Mouse (Mus musculus) midbrain, embryonic 16.5 days (tissue): ENCODE data around the gene Zfp819. TPM values are rescaled to one million over a fixed set of nuclear protein-coding genes. Genes with fewer than 3 reads are reported as not detected.

ENCODE experiments used
- ATAC-seq: fragments of 200-750 bp; cut with Nextera tagmentation; 2 replicates; pipeline ENCODE4 v1.8.0; 2017; ENCODE audit warnings: moderate TSS enrichment
- H3K27ac ChIP-seq: fragments of 300-500 bp; sonication (generic); 2 replicates; pipeline ENCODE4 v1.5.1; 2014; ENCODE audit warnings: mild to moderate bottlenecking, low read length, mixed read lengths
- H3K27me3 ChIP-seq: fragments of 300-500 bp; sonication (generic); 2 replicates; pipeline ENCODE4 v1.6.1; 2014; ENCODE audit warnings: low read depth, low read length, mixed read lengths; ENCODE audit not compliant: control insufficient read depth, insufficient read depth
- H3K36me3 ChIP-seq: fragments of 300-500 bp; sonication (generic); 2 replicates; pipeline ENCODE4 v1.6.1; 2014; ENCODE audit warnings: mild to moderate bottlenecking, low read length, moderate library complexity, mixed read lengths; ENCODE audit not compliant: control insufficient read depth, insufficient read depth
- H3K4me1 ChIP-seq: fragments of 300-500 bp; sonication (generic); 2 replicates; pipeline ENCODE4 v1.6.1; 2014; ENCODE audit warnings: mild to moderate bottlenecking, low read length, mixed read lengths; ENCODE audit not compliant: control insufficient read depth, insufficient read depth
- H3K4me2 ChIP-seq: fragments of 300-500 bp; sonication (generic); 2 replicates; pipeline ENCODE4 v1.6.1; 2014; ENCODE audit warnings: mild to moderate bottlenecking, low read length, mixed read lengths
- H3K4me3 ChIP-seq: fragments of 300-500 bp; sonication (generic); 2 replicates; pipeline ENCODE4 v1.5.1; 2014; ENCODE audit warnings: low read depth, mild to moderate bottlenecking, low read length, moderate library complexity, mixed read lengths
- H3K9ac ChIP-seq: fragments of 300-500 bp; sonication (generic); 2 replicates; pipeline ENCODE4 v1.6.1; 2014; ENCODE audit warnings: low read depth, low read length, mixed read lengths
- H3K9me3 ChIP-seq: fragments of 300-500 bp; sonication (generic); replicated peaks from 2 replicates; pipeline ENCODE4 v1.6.1; 2014; ENCODE audit warnings: mild to moderate bottlenecking, low read length, mixed read lengths; ENCODE audit not compliant: control insufficient read depth, poor library complexity, severe bottlenecking
- WGBS: fragments of 180-500 bp; shearing (Covaris S2); extraction: QIAGEN DNeasy Blood & Tissue Kit; methylation state at CpG from one replicate; pipeline ENCODE4 v1.1.7; 2014; 5-methylcytosine and 5-hydroxymethylcytosine counted together
- polyA plus RNA-seq: library from polyadenylated mRNA; unstranded; fragments of >200 nt; fragmentation: Nextera tagmentation; extraction: Ambion mirVana; gene quantifications from 2 replicates; pipeline ENCODE4 v1.2.1, GENCODE M21; 2015

Zfp819 gene
- polyA plus RNA-seq: 0.40 and 0.55 TPM in 2 replicates

- peak; percentile 93 for ATAC-seq
- peak within 1 kb of the TSS; percentile 41 for H3K4me3 ChIP-seq
- H3K4me1 ChIP-seq: peaks cover 4% of the 10 kb centered on the region
- H3K27ac ChIP-seq: no peak within 1 kb of the TSS
- H3K4me2 ChIP-seq: peak within 1 kb of the TSS; percentile 75
- no peaks in the 10 kb centered on the region for H3K36me3 ChIP-seq
- H3K9ac ChIP-seq: peak within 1 kb of the TSS; percentile 58
- H3K27me3 ChIP-seq: 0 out of 2 replicates have a peak, but pooled peaks cover 3% of the 10 kb centered on the region
- 12% methylated on average over 41 of the region's 41 CpGs for WGBS
- no peaks in the 10 kb centered on the region for H3K9me3 ChIP-seq
These were observed at the start of gene Zfp819 for GRCm38 (mm10) chr7:43606896-43607742. TSS of gene Zfp819 (plus strand) at chr7:43607169.

GRCm38 (mm10) chr7:43562006-43562633, 44.8 kb upstream of the Zfp819 start, which contains the start of gene Zfp658:
TSS of gene Zfp658 (plus strand) at chr7:43562256.
- WGBS: under 1% methylated on average over 27 of the region's 27 CpGs

GRCm38 (mm10) chr7:43562651-43563070, 44.3 kb upstream of the Zfp819 start:
- under 1% methylated on average over 10 of the region's 10 CpGs for WGBS
- Histone ChIP-seq H3K9me3 (no peaks in the 10 kb centered on the region), H3K4me1 (peaks cover 19% of the 10 kb centered on the region), H3K4me3 (peak overlapping the region; percentile 78), H3K27me3 (no peaks in the 10 kb centered on the region), H3K27ac (peak overlapping the region; percentile 92), H3K36me3 (peaks cover 8% of the 10 kb centered on the region), H3K4me2 (peak overlapping the region; percentile 95), H3K9ac (peak overlapping the region; percentile 81)
- ATAC-seq: peak; percentile 49

More at GRCm38 (mm10) chr7:43562006-43562633, 44.8 kb upstream of the Zfp819 start, which contains the start of gene Zfp658:
- ATAC-seq: peak; percentile 95
- H3K9ac ChIP-seq: peak within 1 kb of the TSS; percentile 81
- no peaks in the 10 kb centered on the region for H3K9me3 ChIP-seq
- H3K27me3 ChIP-seq: no peaks in the 10 kb centered on the region
- H3K4me2 ChIP-seq: peak within 1 kb of the TSS; percentile 95
- H3K4me1 ChIP-seq: peaks cover 19% of the 10 kb centered on the region
- peaks cover 4% of the 10 kb centered on the region; the same call in 1 of the 2 replicates for H3K36me3 ChIP-seq
- H3K4me3 ChIP-seq: peak within 1 kb of the TSS; percentile 78
- peak within 1 kb of the TSS; percentile 92 for H3K27ac ChIP-seq

- H3K4me2 ChIP-seq: peak overlapping the region; percentile 95
- WGBS: 52% methylated on average over 6 of the region's 6 CpGs
- H3K27me3 ChIP-seq: no peaks in the 10 kb centered on the region
- peaks cover 19% of the 10 kb centered on the region for H3K4me1 ChIP-seq
- H3K9me3 ChIP-seq: no peaks in the 10 kb centered on the region
- peak overlapping the region; percentile 81 for H3K9ac ChIP-seq
- H3K4me3 ChIP-seq: peak overlapping the region; percentile 78
- ATAC-seq: no peak
- H3K27ac ChIP-seq: peak overlapping the region; percentile 92; the same call in 1 of the 2 replicates
- peaks cover 13% of the 10 kb centered on the region for H3K36me3 ChIP-seq
These were observed 43.7 kb upstream of the Zfp819 start for GRCm38 (mm10) chr7:43563300-43563699.

- WGBS: 97% methylated on average over 2 of the region's 2 CpGs
- Histone ChIP-seq H3K27me3 (no peaks in the 10 kb centered on the region), H3K4me3 (no peak overlapping the region), H3K27ac (no peak overlapping the region), H3K36me3 (peaks cover 55% of the 10 kb centered on the region), H3K4me2 (no peak overlapping the region), H3K9ac (no peak overlapping the region), H3K4me1 (no peaks in the 10 kb centered on the region), H3K9me3 (no peaks in the 10 kb centered on the region)
- no peak for ATAC-seq
These were observed 35.8 kb upstream of the Zfp819 start for GRCm38 (mm10) chr7:43571216-43571615.

GRCm38 (mm10) chr7:43579440-43580171, 27.4 kb upstream of the Zfp819 start, which contains the start of gene Zfp719:
TSS of gene Zfp719 (plus strand) at chr7:43579610.
- Histone ChIP-seq H3K4me3 (peak within 1 kb of the TSS; percentile 71), H3K36me3 (peaks cover 13% of the 10 kb centered on the region), H3K9me3 (no peaks in the 10 kb centered on the region), H3K4me1 (peaks cover 22% of the 10 kb centered on the region), H3K9ac (peak within 1 kb of the TSS; percentile 90), H3K27ac (peak within 1 kb of the TSS; percentile 91), H3K27me3 (no peaks in the 10 kb centered on the region), H3K4me2 (peak within 1 kb of the TSS; percentile 76)
- WGBS: 0% methylated on average over 37 of the region's 37 CpGs
- ATAC-seq: peak; percentile 99

GRCm38 (mm10) chr7:43580526-43580925, 26.4 kb upstream of the Zfp819 start:
- peak overlapping the region; percentile 91; the same call in 1 of the 2 replicates for H3K27ac ChIP-seq

GRCm38 (mm10) chr7:43584790-43585189, 22.2 kb upstream of the Zfp819 start:
- ATAC-seq: no peak
- no peak overlapping the region for H3K9ac ChIP-seq
- peaks cover 19% of the 10 kb centered on the region for H3K4me1 ChIP-seq
- no peaks in the 10 kb centered on the region for H3K9me3 ChIP-seq
- no peaks in the 10 kb centered on the region for H3K27me3 ChIP-seq
- H3K4me3 ChIP-seq: no peak overlapping the region
- H3K36me3 ChIP-seq: peaks cover 43% of the 10 kb centered on the region
- no peak overlapping the region for H3K4me2 ChIP-seq
- H3K27ac ChIP-seq: no peak overlapping the region
- WGBS: 96% methylated on average over 5 of the region's 5 CpGs

More at GRCm38 (mm10) chr7:43580526-43580925, 26.4 kb upstream of the Zfp819 start:
- no peaks in the 10 kb centered on the region for H3K9me3 ChIP-seq
- no peak for ATAC-seq
- WGBS: 67% methylated on average over 5 of the region's 5 CpGs
- peak overlapping the region; percentile 90 for H3K9ac ChIP-seq
- H3K4me3 ChIP-seq: peak overlapping the region; percentile 71
- H3K36me3 ChIP-seq: peaks cover 13% of the 10 kb centered on the region; the same call in 1 of the 2 replicates
- H3K4me2 ChIP-seq: peak overlapping the region; percentile 76
- H3K4me1 ChIP-seq: peaks cover 22% of the 10 kb centered on the region
- H3K27me3 ChIP-seq: no peaks in the 10 kb centered on the region
